Mouse (Mus musculus): ENCODE data around the gene Plcg1. TPM values are rescaled to one million over a fixed set of nuclear protein-coding genes. Genes with fewer than 3 reads are reported as not detected.

Plcg1 gene
- 80.5 and 82.2 TPM in 2 replicates for polyA plus RNA-seq (2015; fragmentation: Nextera tagmentation; extraction: Ambion mirVana)

DNA sequence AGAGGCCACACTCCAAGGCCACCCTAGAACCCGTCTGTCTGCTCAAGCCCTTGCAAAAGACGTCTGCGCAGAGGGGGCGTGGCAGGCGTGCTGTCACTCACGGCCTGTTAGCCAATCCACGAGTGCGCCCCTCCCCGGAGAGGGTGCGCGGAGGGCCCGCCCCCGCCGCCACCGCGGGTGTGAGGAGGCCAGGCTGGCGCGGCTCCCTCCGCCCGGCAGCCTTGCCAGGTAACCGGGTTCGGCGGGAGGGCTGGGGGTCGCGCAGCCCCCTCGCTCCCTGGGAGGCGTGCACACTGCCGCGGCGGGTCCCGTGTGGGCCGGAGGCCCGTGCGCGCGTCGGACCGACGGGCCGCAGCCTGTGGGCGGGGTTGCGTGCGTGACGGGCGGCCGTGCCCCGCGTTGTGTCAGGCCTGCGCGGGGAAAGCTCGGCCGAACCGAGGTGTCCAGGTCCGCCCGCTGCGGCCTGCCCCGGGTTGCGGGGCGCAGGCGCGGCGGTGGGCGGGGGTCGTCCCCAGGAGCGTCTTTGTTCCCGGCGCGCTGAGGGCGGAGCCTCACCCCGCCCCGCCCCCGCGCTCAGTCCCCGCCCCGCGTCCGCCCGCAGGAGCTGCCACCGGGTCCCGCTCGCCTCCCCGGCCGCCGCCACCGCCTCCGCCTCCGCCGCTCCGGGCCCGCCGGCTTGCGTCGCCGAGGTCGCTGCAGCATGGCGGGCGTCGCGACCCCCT is at the start of gene Plcg1:
Plcg1 (plus strand) TSS at position 184 of the 722 bp plus-strand sequence.
- Histone ChIP-seq H3K4me1 (peaks cover 57% of the 10 kb centered on the region), H3K27me3 (no peaks in the 10 kb centered on the region), H3K9me3 (no peaks in the 10 kb centered on the region), H3K9ac (replicated peaks) (peak within 1 kb of the TSS; percentile 100), H3K4me3 (peak within 1 kb of the TSS; percentile 97), H3K4me2 (replicated peaks) (peak within 1 kb of the TSS; percentile 93), H3K27ac (replicated peaks) (peak within 1 kb of the TSS; percentile 99), H3K36me3 (peaks cover 5% of the 10 kb centered on the region)
- peak; percentile 96 for ATAC-seq (replicated peaks)
- under 1% methylated on average over 50 of the region's 99 CpGs for WGBS

DNA sequence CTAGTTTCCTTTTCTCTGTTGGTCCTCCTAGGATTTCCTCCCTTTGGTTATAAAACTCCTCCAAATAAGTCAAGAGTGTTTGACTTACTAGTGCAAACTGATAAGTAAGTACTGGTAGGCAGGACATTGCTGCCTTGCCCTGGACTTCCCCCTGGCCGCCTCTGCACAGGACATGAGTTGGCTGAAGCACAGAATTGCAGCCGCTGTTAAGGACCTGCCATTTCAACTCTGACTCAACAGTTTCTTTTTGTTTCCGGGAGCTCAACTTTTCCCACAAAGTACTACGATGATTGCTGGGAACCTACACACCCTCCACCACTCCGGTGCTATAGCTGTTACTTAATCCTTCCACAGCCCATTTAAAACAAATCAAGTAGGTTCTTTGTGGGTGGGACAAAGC is 30.8 kb upstream of the Plcg1 start:
- Histone ChIP-seq H3K4me3 (no peak overlapping the region), H3K9ac (replicated peaks) (no peak overlapping the region), H3K27ac (replicated peaks) (no peak overlapping the region), H3K9me3 (no peaks in the 10 kb centered on the region), H3K4me1 (no peaks in the 10 kb centered on the region), H3K27me3 (no peaks in the 10 kb centered on the region), H3K36me3 (peaks cover 66% of the 10 kb centered on the region), H3K4me2 (replicated peaks) (no peak overlapping the region)
- no peak for ATAC-seq (replicated peaks)
- WGBS: 68% methylated on average over 5 of the region's 5 CpGs

DNA sequence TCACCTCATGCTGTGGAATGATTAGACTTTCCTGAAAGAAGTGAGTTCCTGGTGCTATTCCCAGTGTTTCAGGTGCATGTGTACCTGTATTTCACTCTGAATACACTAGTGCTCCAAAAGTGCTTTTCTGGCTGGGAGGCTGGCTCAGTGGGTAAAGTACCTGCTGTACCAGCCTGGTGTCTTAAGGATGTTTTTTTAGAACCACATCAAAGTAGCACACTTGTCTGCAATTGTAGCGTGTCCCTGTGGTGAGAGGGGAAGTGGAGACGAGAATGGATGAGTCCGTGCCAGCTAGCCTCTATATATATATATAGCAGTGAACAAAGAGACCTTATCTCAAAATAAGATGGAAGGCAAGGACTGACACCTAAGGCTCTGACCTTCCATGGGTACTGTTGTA is 29.5 kb upstream of the Plcg1 start:
- no peak overlapping the region for H3K4me3 ChIP-seq
- no peaks in the 10 kb centered on the region for H3K4me1 ChIP-seq
- H3K9me3 ChIP-seq: no peaks in the 10 kb centered on the region
- no peak overlapping the region for H3K9ac ChIP-seq (replicated peaks)
- no peak overlapping the region for H3K27ac ChIP-seq (replicated peaks)
- no peaks in the 10 kb centered on the region for H3K27me3 ChIP-seq
- no peak for ATAC-seq (replicated peaks)
- WGBS: 85% methylated on average over 3 of the region's 3 CpGs
- peaks cover 71% of the 10 kb centered on the region for H3K36me3 ChIP-seq
- no peak overlapping the region for H3K4me2 ChIP-seq (replicated peaks)

DNA sequence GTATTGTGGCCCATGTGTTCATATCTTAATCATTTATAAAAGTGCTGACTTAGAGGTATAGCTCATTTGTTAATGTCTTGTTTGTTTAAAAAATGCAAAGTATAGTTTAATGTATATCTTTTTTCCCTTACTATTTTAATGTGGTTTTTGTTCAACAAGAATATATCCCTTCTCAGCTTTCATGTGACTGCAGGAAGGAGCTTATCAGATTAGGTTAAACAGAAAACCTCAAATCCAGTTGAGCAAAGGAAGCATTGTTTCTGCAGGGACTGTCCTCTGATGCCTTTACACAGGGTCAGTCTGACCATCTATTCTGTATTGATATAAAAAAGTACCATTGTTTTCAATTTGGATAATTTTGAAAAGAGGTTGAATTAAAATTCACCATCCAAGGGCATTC is 28.3 kb upstream of the Plcg1 start:
- ATAC-seq (replicated peaks): no peak
- no peaks in the 10 kb centered on the region for H3K27me3 ChIP-seq

DNA sequence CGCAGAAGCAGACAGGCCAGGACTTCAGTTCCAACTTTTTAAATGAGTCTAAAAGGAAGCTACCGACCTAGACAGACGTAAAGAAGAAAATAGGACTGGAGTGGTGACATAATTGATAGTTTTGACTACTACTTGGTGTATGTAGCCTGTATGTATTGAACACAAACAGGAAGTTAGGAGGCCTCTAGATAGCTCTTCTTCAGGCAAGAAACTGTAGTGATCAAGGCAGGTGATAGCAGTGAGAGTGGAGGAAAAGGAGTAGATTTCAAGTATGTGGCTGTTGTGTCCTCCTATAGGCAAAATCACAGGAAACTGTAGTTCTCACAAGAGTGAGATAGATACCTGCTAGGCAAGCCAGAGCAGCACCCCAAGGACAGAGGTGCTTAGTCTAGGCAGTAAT is 23.4 kb upstream of the Plcg1 start:
- H3K4me3 ChIP-seq: no peak overlapping the region
- peaks cover 79% of the 10 kb centered on the region for H3K36me3 ChIP-seq
- no peak overlapping the region for H3K27ac ChIP-seq (replicated peaks)
- no peaks in the 10 kb centered on the region for H3K9me3 ChIP-seq
- no peak for ATAC-seq (replicated peaks)
- no peaks in the 10 kb centered on the region for H3K27me3 ChIP-seq
- H3K4me1 ChIP-seq: no peaks in the 10 kb centered on the region
- 62% methylated on average over 3 of the region's 3 CpGs for WGBS
- no peak overlapping the region for H3K4me2 ChIP-seq (replicated peaks)
- H3K9ac ChIP-seq (replicated peaks): no peak overlapping the region

More for the DNA sequence above, 28.3 kb upstream of the Plcg1 start:
- H3K4me2 ChIP-seq (replicated peaks): no peak overlapping the region
- peaks cover 76% of the 10 kb centered on the region for H3K36me3 ChIP-seq
- no peaks in the 10 kb centered on the region for H3K9me3 ChIP-seq
- H3K27ac ChIP-seq (replicated peaks): no peak overlapping the region
- no peak overlapping the region for H3K9ac ChIP-seq (replicated peaks)
- no peaks in the 10 kb centered on the region for H3K4me1 ChIP-seq
- H3K4me3 ChIP-seq: no peak overlapping the region

DNA sequence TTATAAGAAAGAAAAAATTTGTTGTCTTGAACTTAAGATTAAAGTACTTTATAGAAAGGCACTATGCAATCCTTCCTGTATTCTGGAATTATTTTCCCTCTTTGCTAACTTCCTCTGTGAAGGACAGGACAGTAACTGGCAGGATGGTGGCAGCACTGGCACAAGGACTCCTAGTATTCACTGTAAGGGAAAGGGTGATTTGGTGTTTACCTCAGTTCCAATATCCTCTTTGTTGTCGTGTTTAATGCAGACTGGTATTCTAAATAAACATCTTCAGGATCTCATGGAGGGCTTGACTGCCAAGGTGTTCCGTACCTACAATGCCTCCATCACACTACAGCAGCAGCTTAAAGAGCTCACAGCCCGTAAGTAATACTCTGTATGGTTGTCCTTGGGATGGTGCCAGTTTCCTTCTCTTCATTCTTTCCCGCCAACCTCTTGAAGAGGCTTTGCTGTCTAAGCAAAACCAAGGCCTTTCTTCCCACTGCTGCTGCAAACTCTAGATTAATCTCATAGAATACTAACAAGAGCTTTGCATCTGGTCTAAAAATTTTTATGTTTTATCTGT is 15.6 kb upstream of the Plcg1 start:
- WGBS: 30% methylated on average over 4 of the region's 4 CpGs
- Histone ChIP-seq H3K36me3 (peaks cover 87% of the 10 kb centered on the region), H3K9ac (replicated peaks) (no peak overlapping the region), H3K4me3 (no peak overlapping the region), H3K4me2 (replicated peaks) (no peak overlapping the region), H3K4me1 (peaks cover 4% of the 10 kb centered on the region), H3K9me3 (no peaks in the 10 kb centered on the region), H3K27me3 (no peaks in the 10 kb centered on the region), H3K27ac (replicated peaks) (peak overlapping the region; percentile 5; the same call in 1 of the 2 replicates)
- peak; percentile 63 for ATAC-seq (replicated peaks)

DNA sequence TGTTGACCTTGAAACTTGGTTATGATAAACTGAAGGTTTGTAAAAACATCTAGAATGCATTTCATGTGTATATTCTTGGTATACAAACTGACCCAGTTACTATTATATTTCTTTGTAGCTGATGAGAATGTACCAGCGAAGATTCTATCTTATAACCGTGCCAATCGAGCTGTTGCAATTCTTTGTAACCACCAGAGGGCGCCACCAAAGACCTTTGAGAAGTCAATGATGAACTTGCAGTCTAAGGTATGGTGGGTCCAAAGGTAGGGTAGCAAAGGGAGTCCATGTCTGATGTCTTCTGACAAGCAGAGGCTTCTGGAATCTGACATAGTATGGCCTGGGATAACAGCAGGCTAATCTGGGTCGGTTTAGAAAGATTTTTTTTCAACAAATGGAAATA is 13.8 kb upstream of the Plcg1 start:
- H3K9me3 ChIP-seq: no peaks in the 10 kb centered on the region
- no peaks in the 10 kb centered on the region for H3K27me3 ChIP-seq
- H3K4me1 ChIP-seq: peaks cover 4% of the 10 kb centered on the region
- no peak overlapping the region for H3K4me3 ChIP-seq
- 79% methylated on average over 5 of the region's 5 CpGs for WGBS
- no peak for ATAC-seq (replicated peaks)
- no peak overlapping the region for H3K9ac ChIP-seq (replicated peaks)
- peaks cover 88% of the 10 kb centered on the region for H3K36me3 ChIP-seq
- H3K4me2 ChIP-seq (replicated peaks): no peak overlapping the region
- no peak overlapping the region for H3K27ac ChIP-seq (replicated peaks)

DNA sequence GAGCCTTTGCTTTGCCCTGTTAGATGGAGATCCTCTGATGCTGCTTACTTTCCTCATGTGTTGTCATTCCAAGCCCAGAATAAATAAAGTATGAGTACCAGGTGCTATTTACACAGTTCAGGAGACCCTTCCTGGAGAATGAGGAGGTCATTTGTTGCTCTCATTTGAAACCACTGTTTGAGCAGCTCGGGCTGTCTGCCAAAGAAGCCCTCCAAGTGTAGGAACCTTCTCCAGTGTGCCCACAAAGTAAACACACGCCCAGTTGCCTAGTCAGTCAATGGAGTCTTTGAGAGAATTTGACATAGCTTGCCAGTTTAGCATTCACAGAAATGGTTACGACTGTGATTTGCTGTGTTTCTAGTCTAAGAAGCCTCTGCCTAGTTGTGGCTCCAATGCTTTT is 12.3 kb upstream of the Plcg1 start:
- no peak for ATAC-seq (replicated peaks)
- WGBS: 64% methylated on average over 3 of the region's 3 CpGs
- peaks cover 89% of the 10 kb centered on the region for H3K36me3 ChIP-seq

DNA sequence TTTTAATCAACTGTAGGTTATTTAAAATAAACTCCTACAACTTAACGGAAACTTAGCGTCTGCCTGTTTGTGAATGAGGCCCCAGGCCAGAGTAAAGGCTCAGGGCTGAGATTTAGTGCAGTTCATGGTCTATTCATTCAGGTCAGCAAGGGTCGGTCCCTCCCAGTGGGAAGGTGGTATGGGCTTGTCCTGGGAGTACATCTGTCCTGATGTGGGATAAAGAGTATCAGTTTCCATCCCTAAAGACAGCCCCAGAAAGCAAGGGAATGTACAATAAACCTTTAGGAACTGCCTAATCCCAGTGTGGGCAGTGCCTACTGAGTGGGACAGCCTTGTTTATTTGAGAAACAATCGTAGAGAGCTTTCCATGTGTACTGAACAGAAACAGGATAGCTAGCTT is 8.4 kb upstream of the Plcg1 start:
- no peak overlapping the region for H3K27ac ChIP-seq (replicated peaks)
- peaks cover 8% of the 10 kb centered on the region; the same call in 1 of the 2 replicates for H3K4me1 ChIP-seq
- no peak overlapping the region for H3K9ac ChIP-seq (replicated peaks)
- no peak overlapping the region for H3K4me3 ChIP-seq
- WGBS: 82% methylated on average over 4 of the region's 4 CpGs
- no peaks in the 10 kb centered on the region for H3K27me3 ChIP-seq
- peaks cover 70% of the 10 kb centered on the region for H3K36me3 ChIP-seq
- H3K9me3 ChIP-seq: no peaks in the 10 kb centered on the region
- no peak overlapping the region for H3K4me2 ChIP-seq (replicated peaks)
- ATAC-seq (replicated peaks): no peak

More for the DNA sequence above, 12.3 kb upstream of the Plcg1 start:
- no peaks in the 10 kb centered on the region for H3K27me3 ChIP-seq
- H3K27ac ChIP-seq (replicated peaks): no peak overlapping the region
- no peak overlapping the region for H3K9ac ChIP-seq (replicated peaks)
- no peak overlapping the region for H3K4me3 ChIP-seq
- no peaks in the 10 kb centered on the region for H3K9me3 ChIP-seq
- H3K4me2 ChIP-seq (replicated peaks): no peak overlapping the region
- H3K4me1 ChIP-seq: peaks cover 4% of the 10 kb centered on the region

DNA sequence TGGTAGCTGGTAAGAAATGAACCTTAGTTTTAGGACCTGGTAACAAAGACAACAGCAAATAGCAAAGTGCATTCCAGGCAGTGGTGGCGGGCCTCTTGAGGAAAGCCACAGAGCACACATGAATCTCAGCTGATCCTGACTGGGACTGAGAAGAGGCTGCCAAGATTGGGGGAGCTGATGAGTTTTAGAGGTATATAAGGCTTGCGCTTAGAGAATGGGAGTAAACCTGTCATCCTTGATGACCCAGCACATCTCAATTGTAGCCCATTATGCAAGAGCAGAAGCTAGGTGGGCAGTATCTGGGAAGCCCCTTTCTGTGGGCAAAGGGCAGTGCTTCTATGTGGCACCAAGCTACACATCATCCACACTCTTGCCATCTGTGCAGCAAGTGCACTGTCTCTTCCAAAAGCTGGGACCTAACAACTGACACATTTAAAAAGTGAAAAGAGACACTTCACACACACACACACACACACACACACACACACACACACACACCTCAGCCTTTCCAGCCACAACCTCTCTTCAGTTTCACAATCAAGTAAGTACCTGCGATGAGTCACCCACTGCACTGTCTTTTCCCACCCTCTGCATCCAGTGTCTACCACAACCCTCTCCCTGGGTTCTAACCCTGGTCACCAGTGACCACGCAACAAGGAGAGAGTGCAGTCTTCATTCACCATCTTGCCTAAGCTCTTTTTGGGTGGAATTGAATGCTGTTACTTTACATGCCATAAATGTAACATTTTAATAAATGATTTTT is 7.3 kb upstream of the Plcg1 start:
- 93% methylated on average over 4 of the region's 4 CpGs for WGBS
- peaks cover 10% of the 10 kb centered on the region; the same call in 1 of the 2 replicates for H3K4me1 ChIP-seq
- no peak overlapping the region for H3K9ac ChIP-seq (replicated peaks)
- H3K36me3 ChIP-seq: peaks cover 60% of the 10 kb centered on the region
- no peaks in the 10 kb centered on the region for H3K27me3 ChIP-seq
- H3K4me3 ChIP-seq: no peak overlapping the region
- no peak for ATAC-seq (replicated peaks)
- no peaks in the 10 kb centered on the region for H3K9me3 ChIP-seq
- H3K4me2 ChIP-seq (replicated peaks): no peak overlapping the region
- no peak overlapping the region for H3K27ac ChIP-seq (replicated peaks)

DNA sequence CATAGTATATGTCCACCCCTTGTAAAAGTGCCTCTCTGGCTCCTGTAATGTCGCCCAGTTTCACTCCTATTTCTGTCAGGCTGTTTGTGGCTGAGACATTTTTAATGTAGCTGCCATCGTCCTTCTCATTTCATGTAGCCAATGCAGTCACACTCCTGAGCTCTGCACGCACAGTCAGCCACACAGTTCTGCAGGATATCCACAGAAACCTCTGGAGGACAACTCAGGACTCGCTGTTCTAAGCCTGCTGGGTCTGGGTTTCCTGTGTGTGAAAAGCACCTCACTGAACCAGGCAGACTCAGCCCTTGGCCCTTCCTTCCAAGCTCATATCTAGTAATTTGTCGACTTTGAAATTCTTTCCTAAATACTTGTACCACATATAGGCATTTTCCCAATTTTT is 6.6 kb upstream of the Plcg1 start:
- no peaks in the 10 kb centered on the region for H3K9me3 ChIP-seq
- H3K36me3 ChIP-seq: peaks cover 53% of the 10 kb centered on the region
- no peak overlapping the region for H3K9ac ChIP-seq (replicated peaks)
- 91% methylated on average over 5 of the region's 5 CpGs for WGBS
- H3K27me3 ChIP-seq: no peaks in the 10 kb centered on the region
- H3K4me2 ChIP-seq (replicated peaks): no peak overlapping the region
- no peak overlapping the region for H3K27ac ChIP-seq (replicated peaks)
- H3K4me3 ChIP-seq: no peak overlapping the region
- peaks cover 10% of the 10 kb centered on the region; the same call in 1 of the 2 replicates for H3K4me1 ChIP-seq
- ATAC-seq (replicated peaks): no peak

Data from forebrain, embryonic 15.5 days (tissue).